Mouse (Mus musculus): ENCODE data around the gene Exosc1. TPM values are rescaled to one million over a fixed set of nuclear protein-coding genes. Genes with fewer than 3 reads are reported as not detected.
A peak's percentile ranks its signal among the peaks of the same experiment; 100 is the strongest.

The Exosc1 gene
- total and polyA plus RNA-seq, 2 experiments from 2014 or later: 18.0 to 62.3 TPM

- WGBS: 5% methylated on average over 53 of the region's 54 CpGs
- TF ChIP-seq CTCF (IDR thresholded peaks at IDR 0.05): no peak
Measured at GRCm38 (mm10) chr19:41911178-41912073, 21.8 kb downstream of the Exosc1 start, which contains the start of gene Pgam1. TSS of gene Pgam1 (plus strand) at chr19:41911923.

GRCm38 (mm10) chr19:41910396-41910795 is 22.8 kb downstream of the Exosc1 start:
- no peak for DNase-seq (ENCODE audit: low spot score)
- Histone ChIP-seq H3K4me1 (ENCODE audit: insufficient read depth, low read length) (peaks cover 16% of the 10 kb centered on the region; the same call in 1 of the 2 replicates), H3K4me3 (ENCODE audit: low read depth, low read length) (no peak overlapping the region), H3K27me3 (ENCODE audit: insufficient read depth, low read length) (no peaks in the 10 kb centered on the region), H3K27ac (ENCODE audit: low read depth, low read length) (no peak overlapping the region), H3K9me3 (ENCODE audit: low read length) (no peaks in the 10 kb centered on the region), H3K9ac (replicated peaks; ENCODE audit: low read length, poor library complexity, severe bottlenecking) (no peak overlapping the region), H3K36me3 (ENCODE audit: insufficient read depth, low read length) (no peaks in the 10 kb centered on the region), H3K4me2 (ENCODE audit: low read depth, low read length, poor library complexity, severe bottlenecking) (no peak overlapping the region)
- ATAC-seq (ENCODE audit: low FRiP score): no peak
- TF ChIP-seq CTCF (IDR thresholded peaks at IDR 0.05): no peak
- 86% methylated on average over 2 of the region's 2 CpGs for WGBS

More at GRCm38 (mm10) chr19:41911178-41912073, 21.8 kb downstream of the Exosc1 start, which contains the start of gene Pgam1:
- H3K9me3 ChIP-seq (ENCODE audit: low read length): no peaks in the 10 kb centered on the region
- peak; percentile 98 for DNase-seq (ENCODE audit: low spot score)
- H3K4me3 ChIP-seq (ENCODE audit: low read depth, low read length): peak within 1 kb of the TSS; percentile 88
- no peaks in the 10 kb centered on the region for H3K27me3 ChIP-seq (ENCODE audit: insufficient read depth, low read length)
- H3K27ac ChIP-seq (ENCODE audit: low read depth, low read length): peak within 1 kb of the TSS; percentile 72
- peaks cover 16% of the 10 kb centered on the region; the same call in 1 of the 2 replicates for H3K4me1 ChIP-seq (ENCODE audit: insufficient read depth, low read length)
- peak within 1 kb of the TSS; percentile 89 for H3K9ac ChIP-seq (replicated peaks; ENCODE audit: low read length, poor library complexity, severe bottlenecking)
- H3K4me2 ChIP-seq (ENCODE audit: low read depth, low read length, poor library complexity, severe bottlenecking): peak within 1 kb of the TSS; percentile 96
- ATAC-seq (ENCODE audit: low FRiP score): peak; percentile 94
- H3K36me3 ChIP-seq (ENCODE audit: insufficient read depth, low read length): peaks cover 6% of the 10 kb centered on the region; the same call in 1 of the 2 replicates

- no peak overlapping the region for H3K4me2 ChIP-seq (ENCODE audit: low read depth, low read length, poor library complexity, severe bottlenecking)
- no peak for TF ChIP-seq CTCF (IDR thresholded peaks at IDR 0.05)
- no peaks in the 10 kb centered on the region for H3K36me3 ChIP-seq (ENCODE audit: insufficient read depth, low read length)
- peaks cover 9% of the 10 kb centered on the region; the same call in 1 of the 2 replicates for H3K4me1 ChIP-seq (ENCODE audit: insufficient read depth, low read length)
- DNase-seq (ENCODE audit: low spot score): no peak
- no peak overlapping the region for H3K9ac ChIP-seq (replicated peaks; ENCODE audit: low read length, poor library complexity, severe bottlenecking)
- WGBS: 82% methylated on average over 3 of the region's 3 CpGs
- H3K27me3 ChIP-seq (ENCODE audit: insufficient read depth, low read length): no peaks in the 10 kb centered on the region
- H3K27ac ChIP-seq (ENCODE audit: low read depth, low read length): no peak overlapping the region
- H3K4me3 ChIP-seq (ENCODE audit: low read depth, low read length): no peak overlapping the region
- no peaks in the 10 kb centered on the region for H3K9me3 ChIP-seq (ENCODE audit: low read length)
- no peak for ATAC-seq (ENCODE audit: low FRiP score)
Measured at GRCm38 (mm10) chr19:41908736-41909135, 24.5 kb downstream of the Exosc1 start.

- no peak overlapping the region for H3K4me3 ChIP-seq (ENCODE audit: low read depth, low read length)
Measured at GRCm38 (mm10) chr19:41907079-41907760, 26.0 kb downstream of the Exosc1 start.

GRCm38 (mm10) chr19:41906311-41907078 is 26.7 kb downstream of the Exosc1 start:
- no peak overlapping the region for H3K27ac ChIP-seq (ENCODE audit: low read depth, low read length)
- 68% methylated on average over 6 of the region's 6 CpGs for WGBS
- H3K9me3 ChIP-seq (ENCODE audit: low read length): no peaks in the 10 kb centered on the region
- ATAC-seq (ENCODE audit: low FRiP score) (no peak), DNase-seq (ENCODE audit: low spot score) (no peak)
- H3K9ac ChIP-seq (replicated peaks; ENCODE audit: low read length, poor library complexity, severe bottlenecking): no peak overlapping the region
- no peak overlapping the region for H3K4me3 ChIP-seq (ENCODE audit: low read depth, low read length)
- no peaks in the 10 kb centered on the region for H3K4me1 ChIP-seq (ENCODE audit: insufficient read depth, low read length)
- no peak for TF ChIP-seq CTCF (IDR thresholded peaks at IDR 0.05)
- H3K36me3 ChIP-seq (ENCODE audit: insufficient read depth, low read length): no peaks in the 10 kb centered on the region
- H3K4me2 ChIP-seq (ENCODE audit: low read depth, low read length, poor library complexity, severe bottlenecking): no peak overlapping the region
- no peaks in the 10 kb centered on the region for H3K27me3 ChIP-seq (ENCODE audit: insufficient read depth, low read length)

More at GRCm38 (mm10) chr19:41907079-41907760, 26.0 kb downstream of the Exosc1 start:
- Histone ChIP-seq H3K27ac (ENCODE audit: low read depth, low read length) (no peak overlapping the region), H3K9ac (replicated peaks; ENCODE audit: low read length, poor library complexity, severe bottlenecking) (no peak overlapping the region), H3K4me1 (ENCODE audit: insufficient read depth, low read length) (no peaks in the 10 kb centered on the region), H3K36me3 (ENCODE audit: insufficient read depth, low read length) (no peaks in the 10 kb centered on the region), H3K4me2 (ENCODE audit: low read depth, low read length, poor library complexity, severe bottlenecking) (no peak overlapping the region), H3K27me3 (ENCODE audit: insufficient read depth, low read length) (no peaks in the 10 kb centered on the region), H3K9me3 (ENCODE audit: low read length) (no peaks in the 10 kb centered on the region)
- DNase-seq (ENCODE audit: low spot score) (no peak), ATAC-seq (ENCODE audit: low FRiP score) (no peak)
- no peak for TF ChIP-seq CTCF (IDR thresholded peaks at IDR 0.05)
- WGBS: 59% methylated on average over 8 of the region's 8 CpGs
